Mouse (Mus musculus) CH12.LX (cell line): Measurements from ENCODE around the gene Ptgis. TPM values are rescaled to one million over a fixed set of nuclear protein-coding genes. Genes with fewer than 3 reads are reported as not detected.

Experiments
- DNase-seq: peaks from one replicate; pipeline ENCODE4 v3.0.0-alpha.2; 2013; ENCODE audit errors: extremely low read depth
- H3K27ac ChIP-seq: 2 replicates; pipeline ENCODE4 v1.5.1; 2012; ENCODE audit warnings: low read depth, mild to moderate bottlenecking, control low read depth, moderate library complexity; ENCODE audit not compliant: insufficient read depth
- H3K27me3 ChIP-seq: replicated peaks from 2 replicates; pipeline ENCODE3; 2012; ENCODE audit warnings: inconsistent platforms
- H3K36me3 ChIP-seq, 2 experiments: replicated peaks in 1 of 2; 2 replicates each; pipeline versions ENCODE3 to v1.6.1; 2012; ENCODE audit warnings: inconsistent platforms in 1 of 2, low read length in 1 of 2, mild to moderate bottlenecking in 1 of 2, mixed read lengths in 1 of 2, moderate library complexity in 1 of 2; ENCODE audit not compliant: control insufficient read depth in 1 of 2, insufficient read depth in 1 of 2
- H3K4me1 ChIP-seq, 2 experiments: 2 replicates each; pipeline ENCODE4 v1.6.1; 2012; ENCODE audit warnings: inconsistent platforms in 1 of 2, moderate library complexity in 1 of 2; ENCODE audit not compliant: insufficient read depth in 2 of 2, control insufficient read depth in 1 of 2
- H3K4me2 ChIP-seq: 2 replicates; pipeline ENCODE4 v1.6.1; 2012; ENCODE audit warnings: low read depth, mild to moderate bottlenecking, control low read depth; ENCODE audit not compliant: poor library complexity, insufficient read depth, severe bottlenecking
- H3K4me3 ChIP-seq, 3 experiments: fragments of 150-350 bp in 1 of 3; sonication (generic) in 1 of 3; replicated peaks in 1 of 3; 2 replicates each; pipeline versions ENCODE3 to v1.5.1; 2011 to 2012; ENCODE audit warnings: low read depth in 2 of 3, low read length in 2 of 3, mild to moderate bottlenecking in 2 of 3, moderate library complexity in 2 of 3, control low read depth in 1 of 3, improper control_type of control experiment in 1 of 3, inconsistent platforms in 1 of 3, mixed read lengths in 1 of 3; ENCODE audit not compliant: poor library complexity in 1 of 3
- H3K79me2 ChIP-seq: replicated peaks from 2 replicates; pipeline ENCODE4 v1.6.1; 2012; ENCODE audit warnings: mild to moderate bottlenecking, moderate library complexity; ENCODE audit not compliant: control insufficient read depth, poor library complexity, insufficient read depth, severe bottlenecking; ENCODE audit errors: extremely low read depth
- H3K9ac ChIP-seq: 2 replicates; pipeline ENCODE4 v1.6.1; 2012; ENCODE audit warnings: low read depth, mild to moderate bottlenecking, control low read depth, moderate library complexity; ENCODE audit not compliant: insufficient read depth
- H3K9me3 ChIP-seq: replicated peaks from 2 replicates; pipeline ENCODE3; 2012; ENCODE audit warnings: low read length, inconsistent platforms, mixed read lengths
- CTCF ChIP-seq, 2 experiments: IDR thresholded peaks in 1 of 2; conservative IDR thresholded peaks in 1 of 2; 2 replicates each; pipeline ENCODE4 v1.5.1; 2011 to 2012; ENCODE audit warnings: low read depth in 2 of 2, low read length in 2 of 2, improper control_type of control experiment in 1 of 2, inconsistent platforms in 1 of 2, mild to moderate bottlenecking in 1 of 2, moderate library complexity in 1 of 2
- EP300 ChIP-seq: IDR thresholded peaks from 2 replicates; pipeline ENCODE4 v1.6.1; 2011; ENCODE audit warnings: low read length, improper control_type of control experiment
- GABPA ChIP-seq: IDR thresholded peaks from 2 replicates; pipeline ENCODE4 v1.6.1; 2012; ENCODE audit warnings: low read depth, low read length, improper control_type of control experiment, inconsistent platforms; ENCODE audit not compliant: insufficient replicate concordance
- HCFC1 ChIP-seq: IDR thresholded peaks from 2 replicates; pipeline ENCODE4 v1.6.1; 2012; ENCODE audit warnings: low read depth, mild to moderate bottlenecking, inconsistent platforms, low read length, improper control_type of control experiment
- MYC ChIP-seq: IDR thresholded peaks from 2 replicates; pipeline ENCODE4 v1.6.1; 2011; ENCODE audit warnings: low read depth, mild to moderate bottlenecking, improper control_type of control experiment, low read length
- PAX5 ChIP-seq: IDR thresholded peaks from 2 replicates; pipeline ENCODE4 v1.6.1; 2012; ENCODE audit warnings: low read length, inconsistent platforms, mixed read lengths
- POLR2A ChIP-seq: IDR thresholded peaks from 2 replicates; pipeline ENCODE4 v1.6.1; 2011; ENCODE audit warnings: low read depth, mild to moderate bottlenecking, improper control_type of control experiment, low read length
- RAD21 ChIP-seq: IDR thresholded peaks from 2 replicates; pipeline ENCODE4 v1.6.1; 2011; ENCODE audit warnings: low read depth, mild to moderate bottlenecking, low read length, improper control_type of control experiment, moderate library complexity
- TCF12 ChIP-seq: IDR thresholded peaks from 2 replicates; pipeline ENCODE4 v1.6.1; 2014; ENCODE audit warnings: low read depth, mild to moderate bottlenecking, inconsistent platforms, low read length, improper control_type of control experiment
- UBTF ChIP-seq: IDR thresholded peaks from 2 replicates; pipeline ENCODE4 v1.6.1; 2012; ENCODE audit warnings: low read depth, mild to moderate bottlenecking, inconsistent platforms, low read length, improper control_type of control experiment, moderate library complexity
- USF2 ChIP-seq: conservative IDR thresholded peaks from 2 replicates; pipeline ENCODE4 v1.6.1; 2011; ENCODE audit warnings: low read depth, low read length, improper control_type of control experiment
- ZKSCAN1 ChIP-seq: IDR thresholded peaks from 2 replicates; pipeline ENCODE4 v1.6.1; 2012; ENCODE audit warnings: low read depth, inconsistent platforms, low read length, improper control_type of control experiment, borderline replicate concordance
- ZNF384 ChIP-seq: IDR thresholded peaks from 2 replicates; pipeline ENCODE4 v1.6.1; 2012; ENCODE audit warnings: low read depth, low read length, improper control_type of control experiment, inconsistent platforms
- dilution Hi-C: fragments of 300-500 bp; cut with MboI; formaldehyde crosslinking; loops from 2 replicates; pipeline ENCODE4 v1.14.3; 2020; ENCODE audit warnings: low sequenced_read_pairs; ENCODE audit not compliant: extremely low pct_unique_long_range_greater_than_20kb, extremely low pct_ligation_motif_present
- in situ Hi-C: fragments of 300-500 bp; cut with MboI; formaldehyde crosslinking; loops from 3 replicates; pipeline ENCODE4 v1.14.3; 2019; ENCODE audit warnings: low sequenced_read_pairs, low pct_ligation_motif_present, low pct_unique_long_range_greater_than_20kb, mixed read lengths
- polyA plus RNA-seq: library from polyadenylated mRNA; unstranded; fragments of >175 nt; gene quantifications from 2 replicates; pipeline ENCODE4 v1.2.1, GENCODE M21; 2012; ENCODE audit warnings: low read depth; ENCODE audit not compliant: insufficient read length
- total RNA-seq, 2 experiments: library from RNA; depleted of rRNA; stranded (reverse); fragments of 300-350 nt in 1 of 2; fragments of >200 nt in 1 of 2; gene quantifications; 2 replicates each; pipeline ENCODE4 v1.2.3; 2012 to 2014

Ptgis gene
- total and polyA plus RNA-seq, 3 experiments, result 7.0 to 15.9 (median 13.4) TPM

DNA sequence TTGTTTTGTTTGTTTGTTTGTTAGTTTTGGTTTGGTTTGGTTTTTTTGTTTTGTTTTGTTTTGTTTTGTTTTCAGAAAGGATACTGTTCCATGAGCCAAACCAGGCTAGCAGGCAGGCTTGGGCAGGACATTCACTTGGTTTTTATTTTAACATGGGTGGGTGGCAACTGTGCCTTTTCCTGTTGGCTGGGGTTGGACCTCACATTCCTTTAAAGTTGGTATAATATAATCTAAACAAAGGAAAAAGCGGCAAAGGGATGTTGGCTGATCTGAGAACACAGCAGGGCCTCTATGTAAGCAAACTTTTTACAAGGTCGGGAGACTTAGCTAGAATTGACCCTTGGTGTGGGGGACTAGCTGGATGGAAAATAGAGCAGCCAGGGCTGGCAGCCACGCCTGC is 17.4 kb upstream of the Ptgis start:
- Histone ChIP-seq H3K27me3 (peaks cover 2% of the 10 kb centered on the region), H3K9ac (no peak overlapping the region), H3K4me3 (no peak overlapping the region), H3K9me3 (peaks cover 3% of the 10 kb centered on the region), H3K4me2 (no peak overlapping the region), H3K36me3 (no peaks in the 10 kb centered on the region), H3K4me1 (peaks cover 3 to 8% of the 10 kb centered on the region in 2 experiments), H3K27ac (no peak overlapping the region), H3K79me2 (no peaks in the 10 kb centered on the region)
- dilution Hi-C loops, result no loop called here
- DNase-seq, result no peak
- in situ Hi-C loops, result no loop called here
- no peak for TF ChIP-seq TCF12

DNA sequence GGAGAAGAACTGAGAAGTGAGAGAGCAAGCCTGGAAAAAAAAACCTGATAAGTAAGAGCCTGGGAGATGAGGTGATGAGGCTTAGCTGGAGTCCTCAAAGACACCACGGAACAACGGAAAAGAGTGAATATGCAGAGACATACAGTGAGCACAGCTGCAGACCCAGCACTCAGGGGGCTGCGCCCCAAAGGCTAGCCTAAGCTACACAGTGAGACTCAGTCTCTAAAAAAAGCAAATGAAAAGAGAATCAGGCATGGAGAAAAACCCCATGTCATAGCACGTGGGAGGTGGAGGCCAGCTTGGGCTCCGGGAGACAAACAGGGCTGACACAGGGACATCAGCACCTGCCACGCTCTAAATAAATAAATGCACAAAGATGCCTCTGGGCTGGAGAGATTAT is 14.4 kb upstream of the Ptgis start:
- dilution Hi-C loops (no loop called here), in situ Hi-C loops (no loop called here)

DNA sequence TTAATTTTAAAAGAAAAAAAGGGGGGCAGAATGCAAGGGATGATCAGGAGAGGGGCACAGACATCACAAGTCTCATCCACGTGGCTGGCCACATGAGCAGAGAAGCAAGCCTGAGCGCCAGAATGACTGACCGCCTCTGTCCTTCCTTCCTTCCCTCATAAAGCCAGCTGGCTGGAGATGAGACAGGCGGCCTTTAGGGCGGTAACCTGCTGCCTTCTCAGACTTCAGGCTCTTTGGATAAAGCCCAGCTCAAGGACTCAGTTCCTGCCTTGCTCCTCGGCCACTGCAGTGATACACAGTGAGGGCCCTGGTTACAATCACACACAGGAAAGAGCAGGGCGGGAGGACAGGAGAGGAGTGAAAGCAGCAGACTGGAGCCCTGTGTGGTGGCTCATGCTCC is 13.8 kb upstream of the Ptgis start:
- H3K27me3 ChIP-seq, result peaks cover 3% of the 10 kb centered on the region
- H3K4me2 ChIP-seq, result no peak overlapping the region
- no peak overlapping the region for H3K9ac ChIP-seq
- in situ Hi-C loops, result no loop called here
- no peaks in the 10 kb centered on the region for H3K79me2 ChIP-seq
- H3K27ac ChIP-seq, result no peak overlapping the region
- dilution Hi-C loops, result no loop called here
- no peak for DNase-seq
- TF ChIP-seq MYC, result no peak
- TF ChIP-seq CTCF (conservative IDR thresholded peaks at IDR 0.05 in 1 of 2, IDR thresholded peaks at IDR 0.05 in 1 of 2; ENCODE audit: low read depth in 2 of 2, low read length in 2 of 2), result no peak
- TF ChIP-seq GABPA, result no peak
- no peak for TF ChIP-seq ZNF384
- TF ChIP-seq USF2, result no peak
- TF ChIP-seq POLR2A, result no peak
- no peak for TF ChIP-seq PAX5
- no peak for TF ChIP-seq ZKSCAN1
- no peak for TF ChIP-seq RAD21
- no peaks in the 10 kb centered on the region for H3K9me3 ChIP-seq
- no peaks in the 10 kb centered on the region for H3K36me3 ChIP-seq
- H3K4me1 ChIP-seq, result peaks cover 11 to 12% of the 10 kb centered on the region in 2 experiments
- H3K4me3 ChIP-seq, result no peak overlapping the region

More for the DNA sequence above, 14.4 kb upstream of the Ptgis start:
- Histone ChIP-seq H3K27me3 (peaks cover 2% of the 10 kb centered on the region), H3K4me3 (no peak overlapping the region), H3K4me1 (peaks cover 11 to 12% of the 10 kb centered on the region in 2 experiments), H3K4me2 (no peak overlapping the region), H3K9me3 (no peaks in the 10 kb centered on the region), H3K36me3 (no peaks in the 10 kb centered on the region)
- TF ChIP-seq HCFC1 (no peak), CTCF (conservative IDR thresholded peaks at IDR 0.05 in 1 of 2, IDR thresholded peaks at IDR 0.05 in 1 of 2; ENCODE audit: low read depth in 2 of 2, low read length in 2 of 2) (no peak), ZNF384 (0 out of 2 replicates have a peak, but pooled peaks have one; percentile 15), UBTF (no peak), PAX5 (no peak), EP300 (0 out of 2 replicates have a peak, but pooled peaks have one; percentile 9)
- TF ChIP-seq, all 38 proteins: peak for 2
- no peak overlapping the region for H3K9ac ChIP-seq
- no peak overlapping the region for H3K27ac ChIP-seq
- H3K79me2 ChIP-seq, result no peaks in the 10 kb centered on the region
- no peak for DNase-seq
